Mouse (Mus musculus) megakaryocyte, adult 5-6 weeks (primary cell): ENCODE results near the gene Paqr7. TPM values are rescaled to one million over a fixed set of nuclear protein-coding genes. Genes with fewer than 3 reads are reported as not detected.

Source experiments
- ATAC-seq: 2 replicates; pipeline ENCODE4 v1.8.0; 2016; ENCODE audit warnings: mild to moderate bottlenecking, inconsistent platforms; ENCODE audit not compliant: poor library complexity, severe bottlenecking
- total RNA-seq, 2 experiments: library from RNA; stranded (forward) in 1 of 2; stranded (reverse) in 1 of 2; fragments of 153-499, 151-499 nt in 1 of 2; fragments of 221-1000, 200-1000 nt in 1 of 2; gene quantifications; 2 replicates each; pipeline versions ENCODE4 v1.2.3 to v1.2.4; 2015 to 2017

Paqr7 gene
- total RNA-seq (2015) (10.7 and 11.7 TPM in 2 replicates), total RNA-seq (2017) (17.0 and 17.6 TPM in 2 replicates)

GRCm38 (mm10) chr4:134496595-134497210 lies at the start of gene Paqr7:
Gene Paqr7, plus strand, starts transcription at chr4:134496697.
- ATAC-seq: peak; percentile 76

DNA sequence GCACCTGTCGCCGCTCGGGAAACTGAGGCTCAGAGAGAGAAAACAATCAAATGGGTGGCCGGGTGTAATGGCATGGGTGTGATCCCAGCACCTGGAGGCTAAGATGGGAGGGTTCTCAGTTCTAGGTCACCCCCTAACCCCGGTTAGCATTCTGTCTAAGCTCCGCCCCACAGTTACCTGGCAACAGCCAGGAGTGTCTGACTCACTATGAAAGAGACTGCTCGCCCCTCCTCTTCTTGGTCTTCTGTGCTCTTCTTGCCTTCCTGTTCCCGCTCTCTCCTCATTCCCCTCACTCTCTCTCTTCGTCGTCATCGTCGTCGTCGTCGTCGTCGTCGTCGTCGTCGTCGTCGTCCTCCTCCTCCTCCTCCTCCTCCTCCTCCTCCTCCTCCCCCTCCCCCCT lies 48.5 kb upstream of the Paqr7 start:
- no peak for ATAC-seq

DNA sequence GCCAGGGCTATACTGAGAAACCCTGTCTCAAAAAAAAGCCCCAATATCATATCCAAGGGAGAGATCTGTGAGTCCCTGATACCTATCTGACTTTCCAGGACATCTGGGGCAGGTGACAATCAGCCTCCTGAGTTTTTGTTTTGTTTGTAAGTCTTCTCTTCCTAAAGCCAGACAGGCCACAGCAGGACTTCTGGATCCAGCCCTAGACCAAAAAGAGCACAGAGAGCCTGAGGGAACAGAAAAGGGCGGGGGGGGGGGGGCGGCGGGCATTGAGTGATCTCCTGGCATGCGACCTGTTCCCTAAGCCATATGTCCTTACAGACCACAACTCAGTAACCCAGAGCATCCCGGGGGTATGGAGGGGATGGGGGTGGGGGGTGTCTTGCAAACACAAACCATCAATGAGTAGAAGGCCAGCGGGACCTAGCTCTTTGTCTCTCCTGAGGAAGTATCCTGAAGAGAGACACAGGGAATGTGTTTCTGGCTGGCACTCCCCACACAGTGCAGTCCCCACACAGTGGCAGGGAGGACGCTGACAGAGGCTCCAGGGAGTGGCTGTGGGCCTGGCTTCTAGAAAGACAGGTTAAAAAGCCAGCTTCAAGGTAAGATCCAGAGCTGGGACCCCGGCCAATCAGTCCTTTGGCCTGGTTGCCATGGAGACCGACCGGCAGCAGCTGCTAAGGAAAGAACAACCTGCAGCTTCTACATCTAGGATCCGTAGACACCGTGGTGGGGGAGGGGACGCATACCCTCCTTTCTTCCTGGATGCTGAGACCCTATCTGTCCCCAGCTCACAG lies 46.7 kb upstream of the Paqr7 start:
- no peak for ATAC-seq

DNA sequence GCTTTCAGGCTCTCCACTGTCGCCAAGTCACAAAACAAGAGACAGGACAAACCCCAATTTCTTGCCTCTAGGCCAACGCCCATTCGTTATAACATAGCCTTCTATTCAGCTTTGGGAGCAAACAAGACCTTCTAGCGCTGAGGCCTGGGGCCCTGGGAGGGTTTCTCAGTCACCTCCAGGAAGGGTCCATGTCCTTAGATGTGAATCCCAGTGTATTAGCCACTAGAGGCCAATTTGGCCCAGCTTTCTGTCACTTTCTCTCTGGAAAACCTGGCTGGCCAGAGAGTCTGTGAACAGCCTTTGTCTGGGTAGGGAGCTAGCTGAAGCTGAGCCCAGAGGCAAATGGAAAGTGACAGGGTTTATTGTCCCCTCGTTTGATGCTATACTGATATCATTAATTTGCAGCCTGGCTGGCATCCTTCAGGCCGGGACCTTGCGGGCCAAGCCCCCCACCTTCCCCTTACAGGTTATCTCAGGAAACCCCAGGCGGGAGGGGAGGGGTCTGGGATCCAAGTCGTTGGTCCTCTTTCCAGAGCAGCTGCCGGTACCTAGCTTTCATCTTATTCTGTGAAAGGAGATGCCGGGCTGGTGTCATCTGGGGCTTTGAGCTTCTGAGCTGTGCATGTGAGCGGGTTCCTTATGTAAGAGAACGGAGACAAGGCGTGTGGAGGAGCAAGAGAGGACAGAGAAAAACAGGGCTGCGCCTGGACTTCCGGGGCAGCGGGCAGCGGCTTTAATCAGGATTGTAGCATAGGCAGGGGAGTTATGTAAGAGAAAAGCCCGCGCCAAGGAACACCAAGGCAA lies 45.9 kb upstream of the Paqr7 start:
- ATAC-seq: no peak

DNA sequence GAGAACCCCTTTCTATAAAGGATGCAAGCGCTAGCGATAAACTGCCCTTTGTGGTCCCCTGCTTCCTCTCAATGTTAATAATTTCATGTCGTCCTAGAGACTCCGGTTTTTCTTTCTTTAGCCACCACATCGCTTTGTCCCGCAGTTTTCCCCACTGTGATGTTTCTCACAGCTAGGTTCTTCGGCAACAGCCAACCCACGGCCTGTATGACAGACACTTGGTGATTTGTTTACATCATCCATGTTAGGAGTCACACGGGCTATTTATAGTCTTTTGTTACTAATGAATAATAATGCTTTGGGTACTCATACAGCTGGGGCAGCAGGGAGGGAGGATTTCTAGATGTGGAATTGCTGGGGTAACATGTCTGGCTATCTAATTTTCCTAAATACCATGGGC lies 45.0 kb upstream of the Paqr7 start:
- no peak for ATAC-seq

DNA sequence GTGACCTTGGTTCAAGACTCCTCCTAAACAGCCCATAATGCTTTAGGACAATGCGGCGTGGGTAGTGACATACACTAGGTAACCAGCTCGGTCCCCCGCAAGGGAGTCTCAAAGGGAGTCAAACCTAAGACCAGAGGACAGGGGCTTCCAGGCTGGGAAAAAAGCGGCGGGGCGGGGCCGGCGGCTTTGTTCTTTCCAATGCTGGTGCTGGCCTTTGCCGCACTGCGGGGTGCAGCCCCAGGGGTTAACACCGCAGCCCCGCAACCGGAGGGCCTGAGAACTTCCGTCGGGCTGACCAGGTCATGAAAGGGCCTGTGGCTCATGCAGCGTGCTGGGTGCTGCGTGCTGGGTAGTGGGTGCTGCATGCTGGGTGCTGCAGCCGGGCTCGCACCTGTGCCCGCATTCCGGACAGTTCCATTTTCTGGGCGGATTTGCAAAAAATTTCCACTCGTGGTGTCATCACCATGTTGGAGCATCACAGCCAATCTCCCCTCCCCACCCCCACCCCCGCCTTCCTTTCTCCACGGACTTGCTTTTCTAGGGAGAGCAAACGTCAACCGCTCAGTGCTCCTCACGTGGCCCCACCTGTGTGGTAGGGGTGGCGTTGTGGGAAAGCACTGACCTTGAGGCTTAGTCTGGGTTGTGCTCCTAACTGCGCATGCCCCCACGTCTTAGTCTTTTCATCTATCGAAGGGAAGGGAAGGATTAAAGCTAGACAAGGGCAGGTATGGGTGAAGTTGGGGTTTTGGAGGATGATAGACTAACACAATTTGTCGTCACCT lies 42.7 kb upstream of the Paqr7 start:
- ATAC-seq: no peak

- peak; percentile 77 for ATAC-seq
These were observed 41.2 kb upstream of the Paqr7 start for GRCm38 (mm10) chr4:134455310-134455709.

- ATAC-seq: no peak
These were observed 39.2 kb upstream of the Paqr7 start for GRCm38 (mm10) chr4:134457130-134457825.

- no peak for ATAC-seq
These were observed 37.6 kb upstream of the Paqr7 start for GRCm38 (mm10) chr4:134458856-134459255.

DNA sequence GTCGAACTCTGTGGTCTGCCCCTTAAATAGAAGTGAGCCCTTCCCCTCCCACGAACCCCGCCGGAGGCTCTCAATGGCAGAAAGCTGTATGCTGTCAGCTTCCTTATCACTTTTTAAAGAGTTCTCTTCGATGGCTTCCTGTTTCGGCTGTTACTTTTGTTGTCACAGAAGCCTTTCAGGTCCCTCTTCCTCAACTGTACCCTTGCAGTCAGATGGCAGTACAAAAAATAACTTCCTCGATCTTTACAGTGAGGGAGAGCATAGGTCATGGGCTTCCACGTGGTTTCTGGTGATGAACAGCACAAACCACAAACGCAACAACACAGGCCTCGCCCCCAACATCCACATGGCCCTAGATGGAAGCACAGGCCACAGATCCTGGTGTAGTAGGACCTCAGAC lies 36.2 kb upstream of the Paqr7 start:
- peak; percentile 96 for ATAC-seq

DNA sequence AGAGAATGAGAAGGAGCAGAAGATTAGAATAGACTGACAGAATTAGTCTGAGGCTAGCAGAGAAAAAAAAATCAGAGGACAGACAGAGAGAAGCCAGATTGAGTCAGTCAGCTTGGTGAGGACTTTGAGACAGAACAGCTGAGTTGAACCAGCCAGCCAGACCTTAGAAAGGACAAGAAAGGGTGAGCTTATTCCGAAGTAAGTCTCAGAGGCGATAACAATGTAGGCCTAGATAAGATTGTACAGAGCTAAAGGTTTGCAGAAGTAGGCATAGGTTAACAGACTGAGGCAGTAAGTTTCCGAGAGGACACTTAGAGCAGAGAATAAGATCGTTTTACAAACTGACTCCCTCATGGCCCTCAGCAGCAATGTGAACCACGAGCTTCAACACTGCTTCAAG lies 35.2 kb upstream of the Paqr7 start:
- ATAC-seq: no peak

DNA sequence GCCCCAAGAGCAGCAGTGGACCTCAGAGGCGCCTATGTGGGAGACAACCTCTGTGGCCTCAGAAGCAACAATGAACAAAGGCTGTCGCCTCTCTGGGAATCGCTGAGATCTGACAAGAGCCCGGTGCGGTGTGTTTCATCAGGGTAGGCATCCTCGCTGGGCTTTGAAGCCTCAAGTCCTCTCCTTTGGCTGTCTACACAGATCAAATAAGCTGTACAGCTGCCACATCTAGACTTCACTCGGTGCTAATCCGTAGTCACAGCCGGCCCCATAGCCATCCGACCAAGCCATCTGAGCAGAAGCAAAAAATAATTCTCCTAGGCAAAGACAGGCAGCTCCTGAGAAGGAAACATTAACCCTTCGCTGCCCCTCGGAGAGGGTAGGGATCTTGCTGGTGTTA lies 30.7 kb upstream of the Paqr7 start:
- no peak for ATAC-seq

GRCm38 (mm10) chr4:134466381-134467262 lies 29.9 kb upstream of the Paqr7 start:
- no peak for ATAC-seq

DNA sequence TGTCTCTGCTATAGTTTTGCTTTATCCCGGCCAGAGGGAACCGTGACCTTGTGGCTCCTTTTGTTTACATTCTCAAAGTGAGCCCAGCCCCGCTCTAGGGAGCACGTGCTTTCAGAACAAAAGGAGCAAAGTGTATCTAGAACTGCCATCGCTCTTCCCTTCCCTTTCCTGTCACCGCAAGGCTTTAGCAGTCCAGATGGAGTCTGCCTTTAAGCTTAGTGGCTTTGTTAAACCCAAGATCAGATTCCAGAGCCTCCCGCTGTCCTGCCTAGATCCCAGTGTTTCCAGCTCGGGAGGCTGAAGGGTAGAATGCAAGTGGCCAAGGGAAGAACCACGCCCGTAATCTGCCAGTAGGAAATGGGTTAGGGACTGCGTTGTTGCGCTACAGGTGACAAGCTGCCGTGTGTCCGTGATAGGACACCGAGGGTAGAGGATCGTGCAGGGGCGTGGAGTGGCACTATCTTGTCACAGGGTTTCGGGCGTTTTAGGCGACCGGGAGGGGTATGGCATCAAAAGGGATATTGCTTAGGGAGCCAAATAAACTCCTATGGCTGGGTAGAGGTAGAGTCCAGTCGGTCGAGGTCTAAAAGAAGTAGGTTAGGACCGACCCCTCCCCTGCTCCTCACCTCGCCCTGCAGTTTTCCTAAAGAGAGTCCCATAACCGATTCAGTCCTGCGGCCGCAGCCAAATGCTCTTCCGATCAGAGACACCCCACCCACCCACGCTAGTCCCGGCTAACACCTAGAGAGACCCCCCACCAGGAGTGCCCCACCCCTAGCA lies 28.9 kb upstream of the Paqr7 start:
- ATAC-seq: no peak

DNA sequence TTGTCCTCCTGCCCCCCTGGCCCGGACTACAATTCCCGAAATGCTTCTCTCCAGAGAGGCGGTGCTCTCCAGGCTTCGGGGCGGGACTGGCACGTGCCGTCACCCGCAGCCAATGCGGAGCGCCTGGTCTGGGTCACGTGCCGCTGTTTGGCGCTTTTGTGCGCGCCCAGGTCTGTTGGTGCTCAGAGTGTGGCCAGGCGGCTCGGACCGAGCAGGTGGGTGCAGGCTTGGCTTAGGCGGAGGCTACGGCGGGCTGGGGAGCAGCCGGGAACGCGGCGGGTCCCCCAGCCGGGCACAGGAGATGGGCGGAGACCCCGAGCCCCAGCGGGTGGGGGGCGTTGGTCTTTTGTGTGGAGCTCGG lies 28.3 kb upstream of the Paqr7 start, which contains the start of gene Stmn1:
Gene Stmn1 (plus strand): TSS at position 106 of the 361 bp plus-strand sequence.
- ATAC-seq: peak; percentile 87

DNA sequence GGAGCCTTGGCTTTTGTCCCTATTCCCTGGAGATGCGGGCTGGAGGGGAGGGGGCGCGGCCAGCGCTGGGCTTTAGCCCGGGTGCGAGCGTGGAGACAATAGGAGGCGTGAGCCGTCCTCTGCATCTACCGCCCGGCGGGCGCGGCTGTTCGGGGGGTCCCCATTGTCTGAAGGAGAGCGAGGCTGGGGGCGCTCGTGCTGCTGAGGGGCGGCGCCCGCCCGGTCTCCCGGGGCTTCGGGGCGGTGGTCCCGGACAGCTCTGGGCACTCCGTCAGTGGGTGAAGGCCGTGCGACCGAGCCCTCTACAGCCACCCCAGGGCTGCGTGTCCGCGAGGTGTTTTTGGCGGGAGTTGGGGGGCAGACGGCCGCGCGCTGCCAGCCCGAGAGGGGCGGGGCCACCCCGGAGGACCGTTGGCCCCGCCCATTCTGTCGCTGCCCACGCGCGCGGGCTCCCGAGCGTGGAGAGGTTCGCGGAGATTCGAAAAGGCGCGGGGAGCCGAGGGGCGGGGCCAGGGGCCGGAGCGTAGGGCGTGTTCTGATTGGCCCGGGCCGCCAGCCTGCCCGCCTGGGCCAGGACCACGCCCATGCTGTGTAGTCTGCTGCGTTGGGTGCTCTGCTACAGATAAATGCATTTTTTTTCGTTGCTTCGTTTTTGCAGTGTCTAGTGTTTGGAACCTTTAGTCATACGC lies 27.8 kb upstream of the Paqr7 start:
- peak; percentile 94 for ATAC-seq

DNA sequence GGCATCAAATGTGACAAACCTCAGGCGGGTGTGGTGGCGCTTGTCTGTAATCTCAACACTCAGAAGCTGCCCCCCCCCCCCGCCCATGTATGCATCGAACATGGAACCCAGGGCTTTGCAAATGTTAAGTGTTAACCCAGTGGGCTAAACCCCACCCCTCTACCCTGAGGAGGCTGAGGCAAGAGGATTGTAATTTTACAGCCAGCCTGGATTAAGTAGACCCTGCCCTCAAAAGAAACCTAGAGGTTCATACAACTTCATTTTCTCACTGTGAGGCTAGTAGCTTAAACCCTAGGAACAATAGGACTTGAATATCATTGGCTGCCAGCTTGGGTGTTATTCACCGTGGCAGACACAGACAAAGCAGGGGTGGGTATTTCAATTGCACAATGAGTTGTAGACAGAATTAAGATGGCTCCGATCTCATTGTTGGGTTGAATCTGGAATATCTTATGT lies 27.1 kb upstream of the Paqr7 start:
- no peak for ATAC-seq

- no peak for ATAC-seq
These were observed 26.5 kb upstream of the Paqr7 start for GRCm38 (mm10) chr4:134469985-134470384.
